Mouse (Mus musculus): ENCODE results near the gene Rtl10. TPM values are rescaled to one million over a fixed set of nuclear protein-coding genes. Genes with fewer than 3 reads are reported as not detected.

Rtl10 gene
- 1.3 and 1.5 TPM in 2 replicates for polyA plus RNA-seq (2014; fragmentation: Nextera tagmentation; extraction: Ambion mirVana)

DNA sequence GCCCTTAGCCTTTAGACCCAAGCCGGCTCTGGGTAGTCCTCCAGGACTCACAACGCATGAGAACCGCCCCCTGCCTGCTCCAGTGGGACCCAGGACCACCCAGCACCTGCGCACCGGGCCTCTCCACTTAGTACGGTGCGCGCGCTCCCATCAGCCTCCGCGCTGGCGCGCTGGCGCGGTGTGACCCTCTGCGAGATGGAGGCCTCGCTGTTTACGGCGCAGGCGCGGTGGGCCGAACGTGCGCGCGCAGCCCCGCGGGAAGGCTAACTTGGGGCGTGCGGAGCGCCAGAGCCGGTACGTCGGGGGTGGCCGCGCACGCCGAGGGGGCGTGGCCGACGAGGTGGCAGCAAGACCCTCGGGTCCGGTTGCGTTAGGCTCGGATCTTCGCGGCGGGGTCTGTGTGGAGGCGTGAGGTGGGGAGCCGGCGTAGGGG is at the start of gene Rtl10, which contains the start of gene Gnb1l:
Rtl10 (plus strand) TSS at position 344 of the 433 bp plus-strand sequence.
Gnb1l (plus strand) TSS at position 156 of the 433 bp plus-strand sequence.
- Histone ChIP-seq H3K9ac (ENCODE audit: low read length) (peak within 1 kb of the TSS; percentile 90), H3K4me2 (ENCODE audit: low read length) (peak within 1 kb of the TSS; percentile 95), H3K27me3 (ENCODE audit: control insufficient read depth, insufficient read depth, low read length) (no peaks in the 10 kb centered on the region), H3K27ac (replicated peaks in 1 of 2; ENCODE audit: control insufficient read depth in 1 of 2, insufficient read depth in 1 of 2, low read depth in 2 of 2, low read length in 2 of 2) (peak within 1 kb of the TSS; percentile 51 to 84), H3K4me1 (ENCODE audit: control insufficient read depth in 2 of 2, insufficient read depth in 2 of 2, low read length in 2 of 2) (peaks cover 10% of the 10 kb centered on the region in 2 experiments), H3K9me3 (ENCODE audit: control insufficient read depth, low read length) (no peaks in the 10 kb centered on the region; the same call in 1 of the 2 replicates), H3K36me3 (ENCODE audit: control insufficient read depth, insufficient read depth, low read length) (peaks cover 13% of the 10 kb centered on the region), H3K4me3 (ENCODE audit: control insufficient read depth in 1 of 2, insufficient read depth in 1 of 2, low read depth in 1 of 2, low read length in 2 of 2) (peak within 1 kb of the TSS; percentile 70 to 76)
- peak; percentile 93 for ATAC-seq (ENCODE audit: insufficient number of reproducible peaks, insufficient read depth, low FRiP score, low read depth)
- under 1% methylated on average over 51 of the region's 51 CpGs for WGBS

DNA sequence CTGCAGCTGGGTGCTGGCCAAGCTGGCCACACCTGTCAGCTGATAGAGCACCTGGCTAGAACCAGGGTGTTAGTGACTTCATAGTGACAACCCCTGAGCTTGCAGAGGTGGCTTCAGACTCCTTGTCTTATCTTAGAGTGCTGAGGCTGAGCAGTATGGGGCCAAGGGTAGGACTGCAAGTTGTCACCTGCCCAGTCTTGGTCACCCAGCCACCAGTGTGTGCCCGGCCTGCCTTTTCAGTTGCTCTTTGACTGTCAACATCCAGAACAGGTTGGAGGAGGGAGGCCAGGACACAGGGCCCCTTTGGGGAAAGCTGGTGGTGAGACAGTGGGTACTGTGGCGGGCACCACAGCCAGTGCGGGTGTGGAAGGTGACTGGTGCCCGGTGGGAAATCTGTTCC is 49.7 kb upstream of the Rtl10 start:
- 79% methylated on average over 4 of the region's 4 CpGs for WGBS
- H3K27ac ChIP-seq (replicated peaks in 1 of 2; ENCODE audit: control insufficient read depth in 1 of 2, insufficient read depth in 1 of 2, low read depth in 2 of 2, low read length in 2 of 2): no peak overlapping the region
- no peaks in the 10 kb centered on the region for H3K27me3 ChIP-seq (ENCODE audit: control insufficient read depth, insufficient read depth, low read length)
- peaks cover 4 to 6% of the 10 kb centered on the region in 2 experiments; a peak in 2 of 4 replicates for H3K4me1 ChIP-seq (ENCODE audit: control insufficient read depth in 2 of 2, insufficient read depth in 2 of 2, low read length in 2 of 2)
- ATAC-seq (ENCODE audit: insufficient number of reproducible peaks, insufficient read depth, low FRiP score, low read depth): no peak
- no peak overlapping the region for H3K4me2 ChIP-seq (ENCODE audit: low read length)
- no peaks in the 10 kb centered on the region for H3K9me3 ChIP-seq (ENCODE audit: control insufficient read depth, low read length)
- peaks cover 25% of the 10 kb centered on the region; the same call in 1 of the 2 replicates for H3K36me3 ChIP-seq (ENCODE audit: control insufficient read depth, insufficient read depth, low read length)
- H3K4me3 ChIP-seq (ENCODE audit: control insufficient read depth in 1 of 2, insufficient read depth in 1 of 2, low read depth in 1 of 2, low read length in 2 of 2): no peak overlapping the region
- no peak overlapping the region for H3K9ac ChIP-seq (ENCODE audit: low read length)

DNA sequence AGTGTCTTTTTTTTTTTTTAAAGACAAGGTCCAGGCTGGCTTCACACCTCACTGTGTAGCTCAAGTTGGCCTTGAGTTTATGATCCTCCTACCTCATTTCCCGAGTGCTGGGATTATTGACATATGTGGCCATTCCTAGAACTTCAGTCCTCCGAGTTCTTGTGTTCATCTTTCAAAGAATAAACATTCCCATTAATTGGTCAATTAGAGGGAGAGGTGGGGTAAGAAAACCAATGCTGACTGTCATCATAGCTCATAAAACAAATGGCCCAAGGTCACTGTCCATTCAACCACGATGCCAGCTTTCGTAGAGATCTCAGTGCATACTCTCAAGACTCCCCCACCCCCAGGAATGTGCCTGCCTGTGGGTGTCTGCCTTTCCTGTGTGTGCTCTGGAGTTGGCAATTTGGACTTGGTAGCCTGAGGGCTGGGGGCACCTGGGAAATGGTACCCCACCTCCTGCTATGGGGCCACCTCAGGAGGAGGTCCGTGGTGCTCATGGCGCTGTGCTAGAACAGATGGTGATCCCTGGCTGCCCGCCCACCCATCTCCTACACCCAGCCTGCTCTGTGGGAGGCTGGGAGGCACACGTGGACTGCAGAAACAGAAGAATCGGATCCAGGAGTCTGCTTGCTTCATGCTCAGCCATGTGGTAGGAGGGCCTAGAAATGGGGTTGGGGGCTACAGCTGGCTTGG is 47.1 kb upstream of the Rtl10 start:
- ATAC-seq (ENCODE audit: insufficient number of reproducible peaks, insufficient read depth, low FRiP score, low read depth): no peak
- H3K9me3 ChIP-seq (ENCODE audit: control insufficient read depth, low read length): no peaks in the 10 kb centered on the region
- H3K27me3 ChIP-seq (ENCODE audit: control insufficient read depth, insufficient read depth, low read length): no peaks in the 10 kb centered on the region
- H3K4me1 ChIP-seq (ENCODE audit: control insufficient read depth in 2 of 2, insufficient read depth in 2 of 2, low read length in 2 of 2): peaks cover 4 to 6% of the 10 kb centered on the region in 2 experiments; a peak in 2 of 4 replicates
- H3K9ac ChIP-seq (ENCODE audit: low read length): no peak overlapping the region
- peaks cover 10% of the 10 kb centered on the region; the same call in 1 of the 2 replicates for H3K36me3 ChIP-seq (ENCODE audit: control insufficient read depth, insufficient read depth, low read length)
- H3K27ac ChIP-seq (replicated peaks in 1 of 2; ENCODE audit: control insufficient read depth in 1 of 2, insufficient read depth in 1 of 2, low read depth in 2 of 2, low read length in 2 of 2): no peak overlapping the region
- WGBS: 66% methylated on average over 9 of the region's 9 CpGs
- H3K4me3 ChIP-seq (ENCODE audit: control insufficient read depth in 1 of 2, insufficient read depth in 1 of 2, low read depth in 1 of 2, low read length in 2 of 2): no peak overlapping the region
- no peak overlapping the region for H3K4me2 ChIP-seq (ENCODE audit: low read length)

DNA sequence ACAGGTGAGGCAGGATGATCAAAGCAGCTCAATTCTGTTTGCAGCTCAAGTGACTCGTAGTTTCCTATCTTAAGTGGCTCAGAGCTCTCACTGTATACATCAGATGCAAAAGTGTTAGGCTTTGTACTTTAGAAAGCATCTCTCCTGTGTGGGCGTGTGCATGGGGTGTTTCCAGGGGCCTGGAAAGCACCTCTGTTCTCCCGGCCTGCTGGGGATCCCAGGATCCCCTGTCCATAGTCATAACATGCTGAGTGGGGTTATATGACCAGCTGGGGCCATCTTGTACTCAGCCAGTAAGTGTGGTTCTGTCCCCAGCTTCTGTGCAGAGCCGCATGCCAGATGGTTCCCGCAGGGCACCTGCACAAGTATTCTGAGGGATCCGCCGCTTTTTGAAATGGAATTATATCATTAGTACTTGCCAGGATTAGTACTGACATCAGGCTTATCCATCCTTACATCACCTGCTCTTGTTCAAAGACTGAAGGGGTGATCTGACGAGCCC is 46.3 kb upstream of the Rtl10 start:
- Histone ChIP-seq H3K27me3 (ENCODE audit: control insufficient read depth, insufficient read depth, low read length) (no peaks in the 10 kb centered on the region), H3K9me3 (ENCODE audit: control insufficient read depth, low read length) (no peaks in the 10 kb centered on the region), H3K9ac (ENCODE audit: low read length) (no peak overlapping the region), H3K27ac (replicated peaks in 1 of 2; ENCODE audit: control insufficient read depth in 1 of 2, insufficient read depth in 1 of 2, low read depth in 2 of 2, low read length in 2 of 2) (no peak overlapping the region), H3K4me1 (ENCODE audit: control insufficient read depth in 2 of 2, insufficient read depth in 2 of 2, low read length in 2 of 2) (peaks cover 4 to 6% of the 10 kb centered on the region in 2 experiments; a peak in 2 of 4 replicates), H3K4me3 (ENCODE audit: control insufficient read depth in 1 of 2, insufficient read depth in 1 of 2, low read depth in 1 of 2, low read length in 2 of 2) (no peak overlapping the region), H3K36me3 (ENCODE audit: control insufficient read depth, insufficient read depth, low read length) (peaks cover 16% of the 10 kb centered on the region), H3K4me2 (ENCODE audit: low read length) (no peak overlapping the region)
- 85% methylated on average over 8 of the region's 8 CpGs for WGBS
- ATAC-seq (ENCODE audit: insufficient number of reproducible peaks, insufficient read depth, low FRiP score, low read depth): no peak

DNA sequence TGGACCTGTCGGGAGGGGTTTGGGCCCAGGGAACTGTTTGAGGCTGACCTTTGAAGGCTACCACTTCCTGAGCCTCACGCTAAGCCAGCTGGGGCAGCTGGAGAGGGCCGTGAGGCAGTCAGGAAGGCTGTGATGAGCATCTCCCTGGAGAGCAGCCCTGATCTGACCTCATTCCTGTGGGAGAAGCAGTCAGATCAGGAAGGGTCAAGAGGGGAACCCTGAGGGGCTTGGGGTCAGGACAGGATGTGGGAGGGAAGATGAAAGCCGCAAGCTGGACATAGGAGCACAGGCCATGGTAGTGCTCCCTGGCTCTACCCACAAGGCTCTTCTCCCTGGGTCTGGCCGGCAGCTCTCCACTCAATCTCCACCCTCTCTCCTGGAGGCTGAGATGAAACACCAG is 44.9 kb upstream of the Rtl10 start:
- Histone ChIP-seq H3K27me3 (ENCODE audit: control insufficient read depth, insufficient read depth, low read length) (peaks cover 3% of the 10 kb centered on the region; the same call in 1 of the 2 replicates), H3K4me1 (ENCODE audit: control insufficient read depth in 2 of 2, insufficient read depth in 2 of 2, low read length in 2 of 2) (peaks cover 4 to 6% of the 10 kb centered on the region in 2 experiments; a peak in 2 of 4 replicates), H3K9me3 (ENCODE audit: control insufficient read depth, low read length) (no peaks in the 10 kb centered on the region), H3K27ac (replicated peaks in 1 of 2; ENCODE audit: control insufficient read depth in 1 of 2, insufficient read depth in 1 of 2, low read depth in 2 of 2, low read length in 2 of 2) (no peak overlapping the region), H3K36me3 (ENCODE audit: control insufficient read depth, insufficient read depth, low read length) (peaks cover 16% of the 10 kb centered on the region), H3K4me3 (ENCODE audit: control insufficient read depth in 1 of 2, insufficient read depth in 1 of 2, low read depth in 1 of 2, low read length in 2 of 2) (no peak overlapping the region), H3K4me2 (ENCODE audit: low read length) (no peak overlapping the region), H3K9ac (ENCODE audit: low read length) (no peak overlapping the region)
- no peak for ATAC-seq (ENCODE audit: insufficient number of reproducible peaks, insufficient read depth, low FRiP score, low read depth)
- 63% methylated on average over 5 of the region's 5 CpGs for WGBS

DNA sequence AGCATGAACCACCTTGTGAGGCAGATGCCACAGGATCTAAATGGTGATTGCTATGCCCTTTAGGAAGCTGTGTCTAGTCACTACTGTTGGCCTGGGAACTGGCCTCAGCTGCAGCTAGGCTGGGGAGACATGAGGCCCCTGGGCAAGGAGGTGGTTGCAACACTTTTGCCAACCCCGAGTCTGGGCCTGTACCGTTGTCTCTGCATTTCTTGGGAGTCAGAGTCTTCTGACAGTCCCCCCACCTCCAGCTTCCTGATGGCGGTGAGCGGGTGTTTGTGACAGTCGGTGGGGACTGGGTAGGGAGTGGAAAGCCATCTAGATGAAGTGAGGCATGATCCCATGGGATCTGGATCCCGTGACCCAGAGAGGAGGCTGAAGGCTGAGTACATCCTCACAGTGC is 43.3 kb upstream of the Rtl10 start:
- 77% methylated on average over 6 of the region's 6 CpGs for WGBS
- H3K9me3 ChIP-seq (ENCODE audit: control insufficient read depth, low read length): no peaks in the 10 kb centered on the region
- no peak overlapping the region for H3K4me3 ChIP-seq (ENCODE audit: control insufficient read depth in 1 of 2, insufficient read depth in 1 of 2, low read depth in 1 of 2, low read length in 2 of 2)
- no peak overlapping the region for H3K9ac ChIP-seq (ENCODE audit: low read length)
- no peak overlapping the region for H3K27ac ChIP-seq (replicated peaks in 1 of 2; ENCODE audit: control insufficient read depth in 1 of 2, insufficient read depth in 1 of 2, low read depth in 2 of 2, low read length in 2 of 2)
- H3K4me1 ChIP-seq (ENCODE audit: control insufficient read depth in 2 of 2, insufficient read depth in 2 of 2, low read length in 2 of 2): peaks cover 15 to 17% of the 10 kb centered on the region in 2 experiments; a peak in 3 of 4 replicates
- H3K27me3 ChIP-seq (ENCODE audit: control insufficient read depth, insufficient read depth, low read length): peaks cover 3% of the 10 kb centered on the region; the same call in 1 of the 2 replicates
- no peak overlapping the region for H3K4me2 ChIP-seq (ENCODE audit: low read length)
- no peak for ATAC-seq (ENCODE audit: insufficient number of reproducible peaks, insufficient read depth, low FRiP score, low read depth)
- peaks cover 12% of the 10 kb centered on the region for H3K36me3 ChIP-seq (ENCODE audit: control insufficient read depth, insufficient read depth, low read length)

DNA sequence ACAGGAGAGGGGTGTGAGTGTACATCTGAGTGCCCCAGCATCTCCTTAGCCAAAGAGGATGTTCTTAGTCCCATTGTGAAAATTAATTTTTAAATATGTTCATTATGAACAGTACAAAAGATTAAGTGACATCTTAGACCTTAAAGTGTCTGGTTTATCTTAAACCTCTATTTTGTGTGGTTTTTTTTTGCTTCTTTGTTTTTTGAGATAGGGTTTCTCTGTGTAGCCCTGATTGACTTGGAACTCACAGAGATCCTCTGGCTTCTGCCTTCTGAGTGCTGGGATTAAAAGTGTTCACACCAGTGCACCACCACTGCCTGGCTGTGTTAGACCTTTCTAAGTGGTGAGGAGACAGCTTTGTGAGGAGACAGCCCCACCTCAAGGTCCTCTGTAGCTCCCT is 40.0 kb upstream of the Rtl10 start:
- H3K4me1 ChIP-seq (ENCODE audit: control insufficient read depth in 2 of 2, insufficient read depth in 2 of 2, low read length in 2 of 2): peaks cover 9 to 18% of the 10 kb centered on the region in 2 experiments; a peak in 3 of 4 replicates
- H3K4me2 ChIP-seq (ENCODE audit: low read length): no peak overlapping the region
- ATAC-seq (ENCODE audit: insufficient number of reproducible peaks, insufficient read depth, low FRiP score, low read depth): no peak
- H3K27ac ChIP-seq (replicated peaks in 1 of 2; ENCODE audit: control insufficient read depth in 1 of 2, insufficient read depth in 1 of 2, low read depth in 2 of 2, low read length in 2 of 2): no peak overlapping the region
- H3K9me3 ChIP-seq (ENCODE audit: control insufficient read depth, low read length): no peaks in the 10 kb centered on the region
- H3K9ac ChIP-seq (ENCODE audit: low read length): no peak overlapping the region
- no peak overlapping the region for H3K4me3 ChIP-seq (ENCODE audit: control insufficient read depth in 1 of 2, insufficient read depth in 1 of 2, low read depth in 1 of 2, low read length in 2 of 2)
- peaks cover 12% of the 10 kb centered on the region for H3K36me3 ChIP-seq (ENCODE audit: control insufficient read depth, insufficient read depth, low read length)
- H3K27me3 ChIP-seq (ENCODE audit: control insufficient read depth, insufficient read depth, low read length): peaks cover 3% of the 10 kb centered on the region; the same call in 1 of the 2 replicates

Measured in heart, embryonic 14.5 days (tissue).